Mouse (Mus musculus): ENCODE results near the gene Ttll11. TPM values are rescaled to one million over a fixed set of nuclear protein-coding genes. Genes with fewer than 3 reads are reported as not detected.

Ttll11 gene
- polyA plus RNA-seq, 1 experiment from 2014 or later, result 6.1 TPM

GRCm38 (mm10) chr2:35816056-35816661 lies 163.6 kb downstream of the Ttll11 start:
- H3K27me3 ChIP-seq (ENCODE audit: control insufficient read depth, insufficient read depth, low read length), result no peaks in the 10 kb centered on the region
- H3K36me3 ChIP-seq (ENCODE audit: control insufficient read depth, insufficient read depth, low read length), result no peaks in the 10 kb centered on the region
- 78% methylated on average over 5 of the region's 5 CpGs for WGBS
- H3K4me2 ChIP-seq (ENCODE audit: low read depth, low read length), result no peak overlapping the region
- no peaks in the 10 kb centered on the region for H3K4me1 ChIP-seq (ENCODE audit: control insufficient read depth, insufficient read depth, low read length)
- H3K9ac ChIP-seq (replicated peaks; ENCODE audit: low read depth, low read length), result no peak overlapping the region
- no peak overlapping the region for H3K4me3 ChIP-seq (ENCODE audit: low read depth, low read length)
- H3K9me3 ChIP-seq (ENCODE audit: control insufficient read depth, low read length), result no peaks in the 10 kb centered on the region
- ATAC-seq (ENCODE audit: low read depth), result no peak
- H3K27ac ChIP-seq (ENCODE audit: low read depth, low read length), result no peak overlapping the region

- Histone ChIP-seq H3K27ac (ENCODE audit: low read depth, low read length) (no peak overlapping the region), H3K4me1 (ENCODE audit: control insufficient read depth, insufficient read depth, low read length) (0 out of 2 replicates have a peak, but pooled peaks cover 2% of the 10 kb centered on the region), H3K27me3 (ENCODE audit: control insufficient read depth, insufficient read depth, low read length) (no peaks in the 10 kb centered on the region), H3K36me3 (ENCODE audit: control insufficient read depth, insufficient read depth, low read length) (no peaks in the 10 kb centered on the region), H3K4me3 (ENCODE audit: low read depth, low read length) (no peak overlapping the region), H3K9me3 (ENCODE audit: control insufficient read depth, low read length) (no peaks in the 10 kb centered on the region), H3K9ac (replicated peaks; ENCODE audit: low read depth, low read length) (no peak overlapping the region), H3K4me2 (ENCODE audit: low read depth, low read length) (no peak overlapping the region)
- no peak for ATAC-seq (ENCODE audit: low read depth)
- WGBS, result 72% methylated on average over 2 of the region's 2 CpGs
These were observed 167.2 kb downstream of the Ttll11 start for GRCm38 (mm10) chr2:35812561-35812933.

- 62% methylated on average over 14 of the region's 14 CpGs for WGBS
- Histone ChIP-seq H3K4me3 (ENCODE audit: low read depth, low read length) (no peak overlapping the region), H3K27me3 (ENCODE audit: control insufficient read depth, insufficient read depth, low read length) (no peaks in the 10 kb centered on the region), H3K36me3 (ENCODE audit: control insufficient read depth, insufficient read depth, low read length) (no peaks in the 10 kb centered on the region), H3K9ac (replicated peaks; ENCODE audit: low read depth, low read length) (no peak overlapping the region), H3K27ac (ENCODE audit: low read depth, low read length) (no peak overlapping the region), H3K9me3 (ENCODE audit: control insufficient read depth, low read length) (no peaks in the 10 kb centered on the region), H3K4me1 (ENCODE audit: control insufficient read depth, insufficient read depth, low read length) (0 out of 2 replicates have a peak, but pooled peaks cover 2% of the 10 kb centered on the region), H3K4me2 (ENCODE audit: low read depth, low read length) (no peak overlapping the region)
- no peak for ATAC-seq (ENCODE audit: low read depth)
These were observed 167.7 kb downstream of the Ttll11 start for GRCm38 (mm10) chr2:35811801-35812560.

- Histone ChIP-seq H3K27ac (ENCODE audit: low read depth, low read length) (no peak overlapping the region), H3K4me2 (ENCODE audit: low read depth, low read length) (no peak overlapping the region), H3K4me1 (ENCODE audit: control insufficient read depth, insufficient read depth, low read length) (0 out of 2 replicates have a peak, but pooled peaks cover 2% of the 10 kb centered on the region), H3K27me3 (ENCODE audit: control insufficient read depth, insufficient read depth, low read length) (no peaks in the 10 kb centered on the region), H3K4me3 (ENCODE audit: low read depth, low read length) (no peak overlapping the region), H3K9me3 (ENCODE audit: control insufficient read depth, low read length) (no peaks in the 10 kb centered on the region), H3K9ac (replicated peaks; ENCODE audit: low read depth, low read length) (no peak overlapping the region), H3K36me3 (ENCODE audit: control insufficient read depth, insufficient read depth, low read length) (no peaks in the 10 kb centered on the region)
- ATAC-seq (ENCODE audit: low read depth), result no peak
- 84% methylated on average over 3 of the region's 3 CpGs for WGBS
These were observed 169.7 kb downstream of the Ttll11 start for GRCm38 (mm10) chr2:35810027-35810426.

- no peak for ATAC-seq (ENCODE audit: low read depth)
- Histone ChIP-seq H3K36me3 (ENCODE audit: control insufficient read depth, insufficient read depth, low read length) (no peaks in the 10 kb centered on the region), H3K4me3 (ENCODE audit: low read depth, low read length) (no peak overlapping the region), H3K9ac (replicated peaks; ENCODE audit: low read depth, low read length) (no peak overlapping the region), H3K4me2 (ENCODE audit: low read depth, low read length) (no peak overlapping the region), H3K9me3 (ENCODE audit: control insufficient read depth, low read length) (no peaks in the 10 kb centered on the region), H3K27me3 (ENCODE audit: control insufficient read depth, insufficient read depth, low read length) (no peaks in the 10 kb centered on the region), H3K4me1 (ENCODE audit: control insufficient read depth, insufficient read depth, low read length) (0 out of 2 replicates have a peak, but pooled peaks cover 2% of the 10 kb centered on the region), H3K27ac (ENCODE audit: low read depth, low read length) (no peak overlapping the region)
- WGBS, result 22% methylated on average over 3 of the region's 3 CpGs
These were observed 170.6 kb downstream of the Ttll11 start for GRCm38 (mm10) chr2:35809141-35809540.

- no peak for ATAC-seq (ENCODE audit: low read depth)
- H3K9ac ChIP-seq (replicated peaks; ENCODE audit: low read depth, low read length), result no peak overlapping the region
- H3K4me1 ChIP-seq (ENCODE audit: control insufficient read depth, insufficient read depth, low read length), result 0 out of 2 replicates have a peak, but pooled peaks cover 2% of the 10 kb centered on the region
- H3K27ac ChIP-seq (ENCODE audit: low read depth, low read length), result no peak overlapping the region
- no peaks in the 10 kb centered on the region for H3K36me3 ChIP-seq (ENCODE audit: control insufficient read depth, insufficient read depth, low read length)
- 70% methylated on average over 13 of the region's 13 CpGs for WGBS
- no peak overlapping the region for H3K4me2 ChIP-seq (ENCODE audit: low read depth, low read length)
- H3K27me3 ChIP-seq (ENCODE audit: control insufficient read depth, insufficient read depth, low read length), result no peaks in the 10 kb centered on the region
- no peaks in the 10 kb centered on the region for H3K9me3 ChIP-seq (ENCODE audit: control insufficient read depth, low read length)
- no peak overlapping the region for H3K4me3 ChIP-seq (ENCODE audit: low read depth, low read length)
These were observed 173.8 kb downstream of the Ttll11 start for GRCm38 (mm10) chr2:35805881-35806280.

GRCm38 (mm10) chr2:35803095-35803494 lies 176.6 kb downstream of the Ttll11 start:
- no peaks in the 10 kb centered on the region for H3K36me3 ChIP-seq (ENCODE audit: control insufficient read depth, insufficient read depth, low read length)
- WGBS, result 81% methylated on average over 11 of the region's 11 CpGs
- no peak overlapping the region for H3K9ac ChIP-seq (replicated peaks; ENCODE audit: low read depth, low read length)
- H3K27me3 ChIP-seq (ENCODE audit: control insufficient read depth, insufficient read depth, low read length), result no peaks in the 10 kb centered on the region
- no peak overlapping the region for H3K4me3 ChIP-seq (ENCODE audit: low read depth, low read length)
- H3K4me2 ChIP-seq (ENCODE audit: low read depth, low read length), result no peak overlapping the region
- ATAC-seq (ENCODE audit: low read depth), result no peak
- no peaks in the 10 kb centered on the region for H3K9me3 ChIP-seq (ENCODE audit: control insufficient read depth, low read length)
- H3K4me1 ChIP-seq (ENCODE audit: control insufficient read depth, insufficient read depth, low read length), result 0 out of 2 replicates have a peak, but pooled peaks cover 3% of the 10 kb centered on the region
- H3K27ac ChIP-seq (ENCODE audit: low read depth, low read length), result no peak overlapping the region

GRCm38 (mm10) chr2:35801759-35802158 lies 178.0 kb downstream of the Ttll11 start:
- 0 out of 2 replicates have a peak, but pooled peaks cover 3% of the 10 kb centered on the region for H3K4me1 ChIP-seq (ENCODE audit: control insufficient read depth, insufficient read depth, low read length)
- H3K27me3 ChIP-seq (ENCODE audit: control insufficient read depth, insufficient read depth, low read length), result no peaks in the 10 kb centered on the region
- no peak overlapping the region for H3K4me2 ChIP-seq (ENCODE audit: low read depth, low read length)
- no peak for ATAC-seq (ENCODE audit: low read depth)
- H3K9ac ChIP-seq (replicated peaks; ENCODE audit: low read depth, low read length), result no peak overlapping the region
- 98% methylated on average over 2 of the region's 2 CpGs for WGBS
- no peaks in the 10 kb centered on the region for H3K9me3 ChIP-seq (ENCODE audit: control insufficient read depth, low read length)
- no peaks in the 10 kb centered on the region for H3K36me3 ChIP-seq (ENCODE audit: control insufficient read depth, insufficient read depth, low read length)
- H3K27ac ChIP-seq (ENCODE audit: low read depth, low read length), result no peak overlapping the region
- H3K4me3 ChIP-seq (ENCODE audit: low read depth, low read length), result no peak overlapping the region

GRCm38 (mm10) chr2:35799073-35799472 lies 180.6 kb downstream of the Ttll11 start:
- H3K4me1 ChIP-seq (ENCODE audit: control insufficient read depth, insufficient read depth, low read length), result 0 out of 2 replicates have a peak, but pooled peaks cover 3% of the 10 kb centered on the region
- no peaks in the 10 kb centered on the region for H3K27me3 ChIP-seq (ENCODE audit: control insufficient read depth, insufficient read depth, low read length)
- H3K4me3 ChIP-seq (ENCODE audit: low read depth, low read length), result no peak overlapping the region
- 61% methylated on average over 6 of the region's 6 CpGs for WGBS
- no peak overlapping the region for H3K9ac ChIP-seq (replicated peaks; ENCODE audit: low read depth, low read length)
- H3K36me3 ChIP-seq (ENCODE audit: control insufficient read depth, insufficient read depth, low read length), result no peaks in the 10 kb centered on the region
- no peaks in the 10 kb centered on the region for H3K9me3 ChIP-seq (ENCODE audit: control insufficient read depth, low read length)
- ATAC-seq (ENCODE audit: low read depth), result no peak
- no peak overlapping the region for H3K27ac ChIP-seq (ENCODE audit: low read depth, low read length)
- H3K4me2 ChIP-seq (ENCODE audit: low read depth, low read length), result no peak overlapping the region

Measured in neural tube, embryonic 14.5 days (tissue).